Mouse (Mus musculus) kidney, adult 2 months (tissue): ENCODE measurements around the gene Olfr136. TPM values are rescaled to one million over a fixed set of nuclear protein-coding genes. Genes with fewer than 3 reads are reported as not detected.

ENCODE experiments used
- DNase-seq: peaks from one replicate; pipeline ENCODE4 v3.0.0; 2021
- H3K27ac ChIP-seq: fragments of 200-500 bp; 2 replicates; pipeline ENCODE4 v1.5.1; 2012; ENCODE audit warnings: low read depth, low read length, control low read depth, inconsistent platforms; ENCODE audit not compliant: insufficient read depth
- H3K27me3 ChIP-seq: fragments of 200-500 bp; replicated peaks from 2 replicates; pipeline ENCODE4 v1.6.1; 2012; ENCODE audit warnings: mild to moderate bottlenecking, moderate library complexity, low read length, inconsistent platforms; ENCODE audit not compliant: control insufficient read depth, insufficient read depth
- H3K36me3 ChIP-seq: fragments of 200-500 bp; 2 replicates; pipeline ENCODE4 v1.6.1; 2012; ENCODE audit warnings: mild to moderate bottlenecking, moderate library complexity, low read length, inconsistent platforms; ENCODE audit not compliant: control insufficient read depth, insufficient read depth
- H3K4me1 ChIP-seq: fragments of 200-500 bp; 2 replicates; pipeline ENCODE4 v1.6.1; 2011; ENCODE audit warnings: low read length; ENCODE audit not compliant: control insufficient read depth, insufficient read depth
- H3K4me3 ChIP-seq: fragments of 200-500 bp; 2 replicates; pipeline ENCODE4 v1.5.1; 2011; ENCODE audit warnings: mild to moderate bottlenecking, low read depth, low read length, control low read depth; ENCODE audit not compliant: insufficient read depth
- CTCF ChIP-seq: fragments of 200-500 bp; conservative IDR thresholded peaks from 2 replicates; pipeline ENCODE4 v1.5.1; 2011; ENCODE audit warnings: low read depth, mild to moderate bottlenecking, control low read depth, low read length, moderate library complexity, mixed read lengths; ENCODE audit not compliant: insufficient read depth, insufficient read length
- POLR2A ChIP-seq: fragments of 200-500 bp; IDR thresholded peaks from one replicate; pipeline ENCODE4 v1.6.1; 2011; ENCODE audit warnings: low read depth, low read length, control low read depth
- polyA plus RNA-seq: library from polyadenylated mRNA; depleted of rRNA; stranded (reverse); fragments of >200 nt; gene quantifications from 2 replicates; pipeline ENCODE4 v1.2.3, GENCODE M21; 2012; rRNA removed

Gene Olfr136
- polyA plus RNA-seq: not detected in 2 replicates

DNA sequence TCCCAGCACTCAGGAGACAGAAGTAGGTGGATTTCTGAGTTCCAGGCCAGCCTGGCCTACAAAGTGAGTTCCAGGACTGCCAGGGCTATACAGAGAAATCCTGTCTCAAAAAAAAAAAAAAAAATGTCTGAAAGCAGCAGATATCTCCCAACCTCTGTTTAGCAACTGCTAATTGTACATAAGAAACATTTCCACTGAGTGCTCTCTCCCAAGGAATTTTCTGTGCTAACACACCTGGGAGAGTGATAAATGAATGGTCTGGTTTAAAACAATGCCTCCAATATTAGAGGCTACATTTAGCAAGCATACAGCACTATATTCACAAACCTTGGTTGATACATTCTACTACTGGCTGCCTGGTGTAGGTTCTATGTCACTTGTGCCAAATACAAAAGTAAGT, at the start of gene Olfr136:
Gene Olfr136 (plus strand): TSS at position 301 of the 400 bp plus-strand sequence.
- no peaks in the 10 kb centered on the region for H3K27me3 ChIP-seq
- TF ChIP-seq POLR2A (no peak), CTCF (no peak)
- H3K36me3 ChIP-seq: no peaks in the 10 kb centered on the region
- no peak within 1 kb of the TSS for H3K4me3 ChIP-seq
- H3K27ac ChIP-seq: no peak within 1 kb of the TSS
- DNase-seq: no peak
- no peaks in the 10 kb centered on the region for H3K4me1 ChIP-seq

DNA sequence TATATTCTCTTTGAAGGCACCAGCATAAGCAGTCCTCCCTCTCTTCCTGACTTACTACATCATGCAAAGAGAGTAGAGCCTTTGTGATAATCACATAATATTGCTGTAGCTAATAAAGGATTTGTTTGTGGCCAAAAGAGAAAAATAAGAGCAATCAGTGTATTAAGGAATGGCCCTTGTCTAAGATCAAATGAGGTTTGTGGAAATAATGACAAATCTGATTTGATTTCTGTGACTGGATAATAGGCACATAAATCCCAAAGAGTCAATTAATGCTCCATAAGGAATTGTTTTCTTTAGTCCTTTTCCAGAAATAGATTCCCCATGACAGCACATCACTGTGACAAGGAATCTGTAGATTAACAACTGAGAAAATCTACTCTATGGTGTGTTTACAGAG, 22.2 kb upstream of the Olfr136 start, which contains the start of gene Olfr137:
Gene Olfr137 (minus strand): TSS at position 101 of the 400 bp plus-strand sequence.
- no peaks in the 10 kb centered on the region for H3K36me3 ChIP-seq
- H3K27ac ChIP-seq: no peak within 1 kb of the TSS
- H3K4me3 ChIP-seq: no peak within 1 kb of the TSS
- no peaks in the 10 kb centered on the region for H3K27me3 ChIP-seq
- no peak for TF ChIP-seq CTCF
- no peak for TF ChIP-seq POLR2A
- no peaks in the 10 kb centered on the region for H3K4me1 ChIP-seq
- DNase-seq: no peak

Other genes with a start within 250 kb of the Olfr136 start
- gene Olfr131, start 241.1 kb upstream of the Olfr136 start, polyA plus RNA-seq: not detected in 2 replicates
- gene Olfr132, start 195.3 kb upstream of the Olfr136 start, polyA plus RNA-seq: not detected in 2 replicates
- not detected in 2 replicates for gene Olfr133, start 184.6 kb upstream of the Olfr136 start, polyA plus RNA-seq
- gene Olfr134, start 158.4 kb upstream of the Olfr136 start, polyA plus RNA-seq: not detected in 2 replicates
- gene Olfr135, start 125.5 kb upstream of the Olfr136 start, polyA plus RNA-seq: not detected in 2 replicates
- not detected in 2 replicates for gene Olfr138, start 68.8 kb upstream of the Olfr136 start, polyA plus RNA-seq
- not detected in 2 replicates for gene Olfr137, start 22.3 kb upstream of the Olfr136 start, polyA plus RNA-seq
- gene Esp36, start 90.4 kb downstream of the Olfr136 start, polyA plus RNA-seq: not detected in 2 replicates
- not detected in 2 replicates for gene Esp34, start 224.4 kb downstream of the Olfr136 start, polyA plus RNA-seq